Mouse (Mus musculus) hindbrain, embryonic 11.5 days (tissue): Measurements from ENCODE around the gene Sik3. TPM values are rescaled to one million over a fixed set of nuclear protein-coding genes. Genes with fewer than 3 reads are reported as not detected.

Source experiments
- ATAC-seq: fragments of 200-750 bp; cut with Nextera tagmentation; 2 replicates; pipeline ENCODE4 v1.8.0; 2017; ENCODE audit warnings: mild to moderate bottlenecking, moderate TSS enrichment, moderate library complexity; ENCODE audit not compliant: low FRiP score
- DNase-seq: peaks from one replicate; pipeline ENCODE4 v3.0.0-alpha.2; 2015; ENCODE audit warnings: low spot score
- H3K27ac ChIP-seq: fragments of 300-500 bp; sonication (generic); 2 replicates; pipeline ENCODE4 v1.5.1; 2014; ENCODE audit warnings: mild to moderate bottlenecking, low read depth, low read length
- H3K27me3 ChIP-seq: fragments of 300-500 bp; sonication (generic); 2 replicates; pipeline ENCODE4 v1.6.1; 2014; ENCODE audit warnings: mild to moderate bottlenecking, low read length, moderate library complexity, mixed read lengths; ENCODE audit not compliant: control insufficient read depth, insufficient read depth
- H3K36me3 ChIP-seq: fragments of 300-500 bp; sonication (generic); 2 replicates; pipeline ENCODE4 v1.6.1; 2014; ENCODE audit warnings: mild to moderate bottlenecking, low read length, moderate library complexity, mixed read lengths; ENCODE audit not compliant: control insufficient read depth, insufficient read depth
- H3K4me1 ChIP-seq: fragments of 300-500 bp; sonication (generic); replicated peaks from 2 replicates; pipeline ENCODE4 v1.6.1; 2014; ENCODE audit warnings: low read length, mixed read lengths; ENCODE audit not compliant: control insufficient read depth, insufficient read depth
- H3K4me2 ChIP-seq: fragments of 300-500 bp; sonication (generic); replicated peaks from 2 replicates; pipeline ENCODE4 v1.6.1; 2014; ENCODE audit warnings: mild to moderate bottlenecking, low read depth, low read length
- H3K4me3 ChIP-seq: fragments of 300-500 bp; sonication (generic); 2 replicates; pipeline ENCODE4 v1.5.1; 2014; ENCODE audit warnings: low read depth, low read length
- H3K9ac ChIP-seq: fragments of 300-500 bp; sonication (generic); 2 replicates; pipeline ENCODE4 v1.6.1; 2014; ENCODE audit warnings: low read depth, low read length
- H3K9me3 ChIP-seq: fragments of 300-500 bp; sonication (generic); 2 replicates; pipeline ENCODE4 v1.6.1; 2016; ENCODE audit warnings: low read length; ENCODE audit not compliant: control insufficient read depth
- WGBS: fragments of 180-500 bp; shearing (Covaris S2); extraction: QIAGEN DNeasy Blood & Tissue Kit; methylation state at CpG from one replicate; pipeline ENCODE4 v1.1.7; 2014; 5-methylcytosine and 5-hydroxymethylcytosine counted together
- polyA plus RNA-seq: library from polyadenylated mRNA; unstranded; fragments of >200 nt; fragmentation: Nextera tagmentation; extraction: Ambion mirVana; gene quantifications from 2 replicates; pipeline ENCODE4 v1.2.1, GENCODE M21; 2014

Sik3 gene
- polyA plus RNA-seq, 1 experiment from 2014 or later = 10.1 TPM

GRCm38 (mm10) chr9:46026058-46026849, 13.6 kb downstream of the Sik3 start:
- no peaks in the 10 kb centered on the region for H3K9me3 ChIP-seq
- 0 out of 2 replicates have a peak, but pooled peaks cover 2% of the 10 kb centered on the region for H3K4me1 ChIP-seq
- H3K4me3 ChIP-seq = no peak overlapping the region
- DNase-seq (no peak), ATAC-seq (no peak)
- no peaks in the 10 kb centered on the region for H3K36me3 ChIP-seq
- H3K9ac ChIP-seq = no peak overlapping the region
- no peak overlapping the region for H3K27ac ChIP-seq
- H3K27me3 ChIP-seq = no peaks in the 10 kb centered on the region
- 93% methylated on average over 9 of the region's 9 CpGs for WGBS
- no peak overlapping the region for H3K4me2 ChIP-seq

- Histone ChIP-seq H3K4me1 (0 out of 2 replicates have a peak, but pooled peaks cover 2% of the 10 kb centered on the region), H3K9ac (no peak overlapping the region), H3K27me3 (no peaks in the 10 kb centered on the region), H3K36me3 (no peaks in the 10 kb centered on the region), H3K27ac (no peak overlapping the region), H3K9me3 (no peaks in the 10 kb centered on the region), H3K4me3 (no peak overlapping the region), H3K4me2 (no peak overlapping the region)
- ATAC-seq (no peak), DNase-seq (no peak)
- 37% methylated on average over 8 of the region's 8 CpGs for WGBS
These were observed 15.4 kb downstream of the Sik3 start for GRCm38 (mm10) chr9:46027994-46028393.

GRCm38 (mm10) chr9:46029534-46029933, 16.9 kb downstream of the Sik3 start:
- Histone ChIP-seq H3K9ac (no peak overlapping the region), H3K4me2 (no peak overlapping the region), H3K9me3 (no peaks in the 10 kb centered on the region), H3K27me3 (no peaks in the 10 kb centered on the region), H3K27ac (no peak overlapping the region), H3K4me1 (0 out of 2 replicates have a peak, but pooled peaks cover 2% of the 10 kb centered on the region), H3K36me3 (no peaks in the 10 kb centered on the region), H3K4me3 (no peak overlapping the region)
- DNase-seq (no peak), ATAC-seq (no peak)
- 80% methylated on average over 6 of the region's 6 CpGs for WGBS

GRCm38 (mm10) chr9:46030184-46030583, 17.6 kb downstream of the Sik3 start:
- ATAC-seq (no peak), DNase-seq (no peak)
- Histone ChIP-seq H3K4me3 (no peak overlapping the region), H3K36me3 (no peaks in the 10 kb centered on the region), H3K27me3 (no peaks in the 10 kb centered on the region), H3K9me3 (no peaks in the 10 kb centered on the region), H3K4me2 (no peak overlapping the region), H3K4me1 (0 out of 2 replicates have a peak, but pooled peaks cover 2% of the 10 kb centered on the region), H3K9ac (no peak overlapping the region), H3K27ac (no peak overlapping the region)
- WGBS = 81% methylated on average over 5 of the region's 5 CpGs

- H3K4me1 ChIP-seq = 0 out of 2 replicates have a peak, but pooled peaks cover 2% of the 10 kb centered on the region
These were observed 18.3 kb downstream of the Sik3 start for GRCm38 (mm10) chr9:46030968-46031367.

GRCm38 (mm10) chr9:46032190-46032589, 19.6 kb downstream of the Sik3 start:
- H3K27ac ChIP-seq = no peak overlapping the region
- no peaks in the 10 kb centered on the region for H3K27me3 ChIP-seq
- H3K9ac ChIP-seq = no peak overlapping the region
- no peak overlapping the region for H3K4me3 ChIP-seq
- H3K4me2 ChIP-seq = no peak overlapping the region
- WGBS = 86% methylated on average over 6 of the region's 6 CpGs
- DNase-seq (no peak), ATAC-seq (no peak)
- no peaks in the 10 kb centered on the region for H3K36me3 ChIP-seq
- no peaks in the 10 kb centered on the region for H3K9me3 ChIP-seq
- H3K4me1 ChIP-seq = 0 out of 2 replicates have a peak, but pooled peaks cover 2% of the 10 kb centered on the region

More at GRCm38 (mm10) chr9:46030968-46031367, 18.3 kb downstream of the Sik3 start:
- DNase-seq (no peak), ATAC-seq (no peak)
- no peak overlapping the region for H3K4me2 ChIP-seq
- 90% methylated on average over 6 of the region's 6 CpGs for WGBS
- no peak overlapping the region for H3K27ac ChIP-seq
- no peaks in the 10 kb centered on the region for H3K36me3 ChIP-seq
- H3K27me3 ChIP-seq = no peaks in the 10 kb centered on the region
- H3K4me3 ChIP-seq = no peak overlapping the region
- H3K9me3 ChIP-seq = no peaks in the 10 kb centered on the region
- H3K9ac ChIP-seq = no peak overlapping the region

GRCm38 (mm10) chr9:46033058-46033457, 20.4 kb downstream of the Sik3 start:
- Histone ChIP-seq H3K9ac (no peak overlapping the region), H3K27me3 (no peaks in the 10 kb centered on the region), H3K4me2 (no peak overlapping the region), H3K36me3 (no peaks in the 10 kb centered on the region), H3K4me1 (0 out of 2 replicates have a peak, but pooled peaks cover under 1% of the 10 kb centered on the region), H3K27ac (no peak overlapping the region), H3K4me3 (no peak overlapping the region), H3K9me3 (no peaks in the 10 kb centered on the region)
- ATAC-seq (no peak), DNase-seq (no peak)
- 81% methylated on average over 1 of the region's 1 CpGs for WGBS

- Histone ChIP-seq H3K36me3 (no peaks in the 10 kb centered on the region), H3K9me3 (no peaks in the 10 kb centered on the region), H3K4me3 (no peak overlapping the region), H3K9ac (no peak overlapping the region), H3K27me3 (no peaks in the 10 kb centered on the region), H3K4me1 (no peaks in the 10 kb centered on the region), H3K27ac (no peak overlapping the region), H3K4me2 (no peak overlapping the region)
- ATAC-seq (no peak), DNase-seq (no peak)
- 93% methylated on average over 3 of the region's 3 CpGs for WGBS
These were observed 21.2 kb downstream of the Sik3 start for GRCm38 (mm10) chr9:46033862-46034261.

GRCm38 (mm10) chr9:46035290-46035871, 22.8 kb downstream of the Sik3 start:
- WGBS = 85% methylated on average over 9 of the region's 9 CpGs

More at GRCm38 (mm10) chr9:46035290-46035871, 22.8 kb downstream of the Sik3 start:
- Histone ChIP-seq H3K27ac (no peak overlapping the region), H3K9me3 (no peaks in the 10 kb centered on the region), H3K4me3 (no peak overlapping the region), H3K4me2 (no peak overlapping the region), H3K36me3 (no peaks in the 10 kb centered on the region), H3K9ac (no peak overlapping the region), H3K4me1 (no peaks in the 10 kb centered on the region), H3K27me3 (no peaks in the 10 kb centered on the region)
- DNase-seq (no peak), ATAC-seq (no peak)
